Mouse (Mus musculus): ENCODE data around the gene Cd86.

DNA sequence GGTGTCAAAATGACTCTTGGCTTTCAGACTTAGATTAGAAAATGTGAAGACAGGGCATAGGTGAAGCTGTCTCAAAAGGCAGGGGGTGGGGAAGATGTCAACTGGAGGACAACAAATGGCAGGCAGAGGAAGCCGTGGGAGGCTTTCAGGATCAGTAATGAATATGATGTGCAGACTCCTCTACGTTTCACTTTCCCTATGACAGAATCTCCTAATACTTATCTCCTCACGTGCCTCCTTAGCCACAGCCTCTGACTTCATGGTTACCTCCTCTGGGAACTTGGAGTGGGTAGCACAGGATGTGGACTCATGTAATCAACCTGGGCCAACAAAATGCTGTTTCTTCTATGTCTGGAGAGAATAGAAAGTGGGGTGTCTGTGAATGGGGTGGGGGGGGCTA lies 63.2 kb downstream of the Cd86 start:
- TF ChIP-seq POLR2A (IDR thresholded peaks at IDR 0.05; ENCODE audit: low read depth, low read length) (no peak), CTCF (IDR thresholded peaks at IDR 0.05; ENCODE audit: extremely low read depth, insufficient read length, insufficient replicate concordance, low read depth, low read length) (no peak)

All from small intestine, adult 2 months (tissue).